Mouse (Mus musculus) lung, adult 2 months (tissue): ENCODE results near the gene Tesk1. TPM values are rescaled to one million over a fixed set of nuclear protein-coding genes. Genes with fewer than 3 reads are reported as not detected.
"Not testable (repeated sequence)": the region's sequence is repeated elsewhere in the genome, so short reads cannot be mapped to it uniquely, and the experiment has no call there.

Experiments
- DNase-seq: peaks from one replicate; pipeline ENCODE4 v3.0.0; 2022
- H3K4me1 ChIP-seq: fragments of 200-500 bp; 2 replicates; pipeline ENCODE4 v1.6.1; 2011; ENCODE audit warnings: low read length; ENCODE audit not compliant: control insufficient read depth, insufficient read depth
- H3K4me3 ChIP-seq: fragments of 200-500 bp; replicated peaks from 2 replicates; pipeline ENCODE3; 2011; ENCODE audit warnings: low read depth, mild to moderate bottlenecking, control low read depth, low read length; ENCODE audit errors: extremely low read depth
- CTCF ChIP-seq: fragments of 200-500 bp; IDR thresholded peaks from 2 replicates; pipeline ENCODE4 v1.5.1; 2011; ENCODE audit warnings: mild to moderate bottlenecking, low read length, control low read depth; ENCODE audit not compliant: insufficient read depth
- POLR2A ChIP-seq: fragments of 200-500 bp; IDR thresholded peaks from 2 replicates; pipeline ENCODE4 v1.6.1; 2011; ENCODE audit warnings: low read depth, mild to moderate bottlenecking, control low read depth, low read length, borderline replicate concordance; ENCODE audit errors: extremely low read depth
- WGBS: fragments of 180-500 bp; shearing (Covaris S2); methylation state at CpG from one replicate; pipeline ENCODE4 v1.1.7; 2018; 5-methylcytosine and 5-hydroxymethylcytosine counted together
- polyA plus RNA-seq: library from polyadenylated mRNA; depleted of rRNA; stranded (reverse); fragments of >200 nt; gene quantifications from 2 replicates; pipeline ENCODE4 v1.2.3, GENCODE M21; 2012

Gene Tesk1
- polyA plus RNA-seq, 1 experiment = 83.9 TPM

DNA sequence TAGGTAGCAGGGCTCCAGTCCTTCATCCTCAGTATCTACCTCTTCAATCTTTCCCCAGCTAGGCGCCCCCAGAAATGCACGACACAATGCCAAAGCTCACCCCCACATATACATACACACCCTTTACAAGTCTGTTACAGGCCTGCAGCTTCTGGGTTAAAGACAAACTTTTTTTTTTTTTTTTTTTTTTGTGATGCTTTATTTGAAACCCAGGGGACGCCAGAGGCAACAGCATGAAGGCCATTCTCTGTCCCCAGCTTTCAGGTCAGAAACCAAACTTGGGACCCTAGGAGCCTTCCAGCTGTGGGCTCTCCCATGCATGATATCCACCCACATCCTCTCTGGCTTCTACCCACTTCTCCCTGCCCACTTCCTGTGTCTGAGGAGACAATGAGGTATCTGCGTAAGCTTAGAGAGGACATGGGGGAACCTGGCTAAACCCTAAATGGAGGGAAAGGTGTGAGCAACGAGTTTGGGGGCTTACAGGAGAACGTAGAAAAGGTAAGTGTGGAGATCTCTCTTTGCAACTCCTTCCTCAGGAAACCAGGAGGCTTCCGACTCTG lies 40.2 kb downstream of the Tesk1 start:
- no peak for TF ChIP-seq POLR2A
- no peak for TF ChIP-seq CTCF
- no peak for DNase-seq
- H3K4me1 ChIP-seq = peaks cover 6% of the 10 kb centered on the region; the same call in 1 of the 2 replicates
- WGBS = 57% methylated on average over 7 of the region's 7 CpGs
- H3K4me3 ChIP-seq = peak overlapping the region; percentile 4

DNA sequence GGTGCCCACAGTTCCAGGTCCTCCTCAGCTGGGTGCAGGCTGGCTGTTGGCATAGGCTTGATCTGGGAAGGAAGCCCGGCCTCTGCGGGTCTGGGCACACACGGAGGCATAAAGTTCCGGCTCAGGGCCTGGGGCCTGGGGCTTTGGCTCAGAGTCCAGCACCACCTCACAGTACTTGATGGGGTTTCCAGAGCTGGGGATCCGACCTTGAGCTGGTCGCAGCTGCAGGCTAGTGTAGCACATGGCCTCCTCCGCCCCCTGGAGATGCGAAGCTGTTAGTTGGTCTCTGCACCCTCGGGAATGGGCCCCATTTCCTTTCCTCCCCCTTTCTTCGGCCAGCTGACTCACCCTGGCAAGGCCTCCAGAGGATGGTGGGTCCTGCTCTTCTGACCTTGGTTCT lies 40.9 kb downstream of the Tesk1 start:
- no peak for DNase-seq
- TF ChIP-seq CTCF (no peak), POLR2A (no peak)
- Histone ChIP-seq H3K4me1 (peaks cover 6% of the 10 kb centered on the region; the same call in 1 of the 2 replicates), H3K4me3 (no peak overlapping the region)
- 39% methylated on average over 10 of the region's 10 CpGs for WGBS

DNA sequence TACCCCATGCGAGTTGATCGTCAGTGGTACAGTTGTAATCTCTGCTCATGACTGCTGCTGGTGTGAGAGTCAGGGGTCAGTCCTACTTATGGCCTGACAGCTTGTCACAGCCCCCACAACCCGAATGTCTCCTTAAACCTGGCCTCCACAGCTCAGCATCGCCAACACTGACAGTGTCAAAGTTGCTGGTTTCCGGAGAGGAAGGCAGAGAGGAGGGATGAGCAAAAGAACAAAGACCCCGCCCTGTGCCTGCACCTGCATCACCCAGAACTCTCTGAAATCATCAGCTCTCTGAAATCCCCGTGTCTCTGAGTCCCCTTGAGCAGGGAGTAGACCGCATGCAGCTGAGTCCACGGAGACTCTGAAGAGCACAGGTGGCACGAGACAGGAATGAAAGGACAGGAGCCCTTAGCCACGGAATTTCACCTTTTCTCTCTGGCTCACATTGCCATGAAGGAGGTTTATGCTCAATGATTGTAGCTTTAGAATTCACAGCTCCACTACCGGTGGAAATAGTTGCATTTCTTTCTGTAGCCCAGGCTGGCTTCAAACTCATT lies 41.9 kb downstream of the Tesk1 start, which contains the start of gene Sit1:
Gene Sit1 (minus strand): TSS at position 200 of the 557 bp plus-strand sequence.
- Histone ChIP-seq H3K4me1 (peaks cover 3% of the 10 kb centered on the region; the same call in 1 of the 2 replicates), H3K4me3 (no peak within 1 kb of the TSS)
- WGBS = 57% methylated on average over 12 of the region's 12 CpGs
- DNase-seq = no peak
- TF ChIP-seq CTCF = no peak
- TF ChIP-seq POLR2A = no peak

DNA sequence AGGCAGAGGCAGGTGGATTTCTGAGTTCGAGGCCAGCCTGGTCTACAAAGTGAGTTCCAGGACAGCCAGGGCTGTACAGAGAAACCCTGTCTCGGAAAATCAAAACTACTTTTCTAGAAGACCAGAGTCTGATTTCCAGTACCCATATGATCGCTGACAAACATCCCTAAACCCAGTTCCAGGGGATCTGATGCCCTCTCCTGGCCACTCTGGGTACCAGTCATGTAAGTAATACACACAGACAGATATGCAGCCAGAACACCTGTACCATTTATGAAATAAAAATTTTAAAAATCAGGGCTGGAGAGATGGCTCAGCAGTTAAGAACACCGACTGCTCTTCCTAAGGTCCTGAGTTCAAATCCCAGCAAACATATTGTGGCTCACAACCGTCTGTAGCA lies 43.9 kb downstream of the Tesk1 start:
- DNase-seq, H3K4me1 ChIP-seq, H3K4me3 ChIP-seq: not testable (repeated sequence)
- 84% methylated on average over 5 of the region's 5 CpGs for WGBS

DNA sequence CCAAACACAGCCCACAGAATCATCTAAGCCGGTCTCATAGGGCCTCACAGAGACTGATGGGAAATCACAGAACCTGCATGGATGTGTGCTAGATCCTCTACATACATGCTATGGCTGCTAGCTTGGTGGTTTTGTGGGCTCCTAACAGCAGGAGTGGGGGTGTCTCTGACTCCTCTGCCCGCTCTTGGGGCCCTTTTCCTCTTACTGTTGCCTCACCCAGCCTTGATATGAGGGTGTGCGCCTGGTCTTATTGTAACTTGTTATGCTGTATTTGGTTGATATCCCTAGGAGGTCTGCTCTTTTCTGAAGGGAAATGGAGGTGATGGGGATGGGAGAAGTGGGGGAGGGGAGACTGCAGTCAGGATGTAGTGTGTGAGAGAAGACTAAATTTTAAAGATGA lies 47.9 kb downstream of the Tesk1 start:
- 95% methylated on average over 3 of the region's 3 CpGs for WGBS
- Histone ChIP-seq H3K4me3 (no peak overlapping the region), H3K4me1 (peaks cover 5% of the 10 kb centered on the region; the same call in 1 of the 2 replicates)
- no peak for TF ChIP-seq CTCF
- DNase-seq = no peak

DNA sequence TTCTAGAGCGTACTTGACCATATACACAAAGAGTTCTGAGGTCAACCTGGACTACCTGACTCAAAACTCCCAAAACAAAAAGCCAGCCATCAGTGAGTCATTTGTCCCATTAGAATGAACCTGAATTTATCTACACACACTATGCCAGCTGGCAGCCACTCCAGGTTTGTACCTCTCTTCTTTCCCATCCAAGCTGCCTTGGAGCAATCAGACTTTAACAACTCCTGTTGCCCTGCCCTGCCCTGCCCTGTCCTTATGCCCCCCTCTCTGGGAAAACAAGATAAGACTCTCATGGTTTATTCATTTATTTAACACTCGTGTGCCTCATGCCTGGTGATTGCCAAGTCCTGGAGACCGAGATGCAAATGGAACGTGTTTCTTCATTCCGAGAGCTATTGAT lies 49.1 kb downstream of the Tesk1 start:
- Histone ChIP-seq H3K4me1 (peaks cover 5% of the 10 kb centered on the region; the same call in 1 of the 2 replicates), H3K4me3 (no peak overlapping the region)
- TF ChIP-seq CTCF (no peak), POLR2A (no peak)
- 63% methylated on average over 5 of the region's 5 CpGs for WGBS
- peak; percentile 44 for DNase-seq

DNA sequence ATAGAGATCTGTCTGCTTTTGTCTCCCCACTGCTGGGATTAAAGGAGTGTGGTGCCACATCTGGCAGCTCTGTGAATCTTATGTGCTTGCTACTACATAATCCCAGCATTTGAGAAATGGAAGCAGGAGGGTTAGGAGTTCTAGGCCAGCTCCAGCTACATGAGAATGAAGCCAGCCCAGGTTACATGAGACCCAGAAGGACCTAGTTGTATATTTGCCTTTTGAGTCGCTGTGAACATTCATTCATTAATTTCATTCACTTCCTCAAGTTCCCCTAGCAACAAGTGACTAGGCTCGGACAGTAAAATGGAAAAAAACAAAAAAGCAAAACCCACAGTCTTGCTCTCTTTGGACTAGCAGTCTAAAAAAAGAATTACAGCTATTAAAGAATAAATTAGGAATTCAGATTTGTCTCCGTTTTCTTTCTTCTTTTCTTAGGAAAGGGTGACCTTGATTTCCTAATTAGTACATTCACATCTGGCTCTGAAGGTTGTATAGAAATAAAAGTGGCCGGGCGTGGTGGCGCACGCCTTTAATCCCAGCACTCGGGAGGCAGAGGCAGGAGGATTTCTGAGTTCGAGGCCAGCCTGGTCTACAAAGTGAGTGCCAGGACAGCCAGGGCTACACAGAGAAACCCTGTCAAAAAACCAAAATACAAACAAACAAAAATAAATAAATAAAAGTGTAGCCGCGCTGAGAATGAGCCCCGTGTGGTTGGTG lies 50.5 kb downstream of the Tesk1 start:
- TF ChIP-seq POLR2A (no peak), CTCF (no peak)
- no peak for DNase-seq
- peaks cover 5% of the 10 kb centered on the region; the same call in 1 of the 2 replicates for H3K4me1 ChIP-seq
- peak overlapping the region; percentile 42 for H3K4me3 ChIP-seq
- WGBS = 33% methylated on average over 12 of the region's 12 CpGs

DNA sequence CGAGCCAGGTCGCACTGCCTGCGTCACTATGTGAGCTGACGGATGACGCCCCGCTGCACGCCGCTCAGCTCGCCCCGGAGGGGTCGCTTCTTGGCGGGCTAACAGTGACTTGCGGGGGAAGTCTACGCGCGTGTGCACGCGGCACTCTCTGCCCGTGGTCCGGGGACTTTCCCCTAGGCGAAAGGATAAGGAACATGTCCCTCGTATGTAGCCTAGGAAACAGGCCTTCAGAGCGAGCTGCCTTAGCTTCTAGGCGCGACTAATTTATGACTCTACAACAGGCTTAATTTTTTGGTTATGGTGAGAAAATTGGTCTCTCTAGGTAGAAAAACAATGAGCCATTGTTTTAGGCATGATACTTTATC lies 51.1 kb downstream of the Tesk1 start, which contains the start of gene Ccdc107:
Gene Ccdc107 (plus strand): TSS at position 80 of the 365 bp plus-strand sequence.
- peak within 1 kb of the TSS; percentile 93 for H3K4me3 ChIP-seq
- TF ChIP-seq CTCF (no peak), POLR2A (no peak)
- under 1% methylated on average over 25 of the region's 25 CpGs for WGBS

DNA sequence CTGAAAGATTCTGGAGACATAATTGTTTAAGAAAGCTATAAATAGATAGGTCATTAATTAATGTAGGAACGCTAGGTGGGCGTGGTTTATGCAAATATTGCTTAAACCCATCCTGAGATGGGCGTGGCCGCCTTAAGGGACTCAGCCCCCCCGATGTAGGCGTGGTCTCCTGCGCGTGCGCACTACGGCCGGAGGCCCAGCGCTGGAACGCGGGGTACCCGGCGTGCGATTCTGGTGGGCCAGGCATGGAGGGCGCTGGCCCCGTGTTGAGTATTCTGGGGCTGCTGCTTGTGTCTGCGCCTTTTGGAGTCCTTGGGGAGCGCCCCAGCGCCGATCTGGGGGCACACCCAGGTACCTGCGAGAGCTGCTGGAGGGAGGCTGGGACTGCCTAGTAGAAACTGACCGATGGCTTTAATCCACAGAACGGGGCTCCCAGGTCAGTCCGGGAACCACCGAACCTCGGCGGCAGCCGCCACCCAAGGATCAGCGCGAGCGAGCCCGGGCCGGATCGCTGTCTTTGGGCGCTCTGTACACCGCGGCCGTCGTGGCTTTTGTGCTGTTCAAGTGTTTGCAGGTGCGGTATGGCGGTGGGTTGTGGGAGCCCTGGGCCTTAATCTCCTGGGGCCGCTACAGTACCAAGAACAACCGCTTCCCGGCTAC lies 51.6 kb downstream of the Tesk1 start:
- WGBS = under 1% methylated on average over 47 of the region's 47 CpGs

More for the DNA sequence above, 51.1 kb downstream of the Tesk1 start, which contains the start of gene Ccdc107:
- peaks cover 5% of the 10 kb centered on the region; the same call in 1 of the 2 replicates for H3K4me1 ChIP-seq
- peak; percentile 83 for DNase-seq

More for the DNA sequence above, 51.6 kb downstream of the Tesk1 start:
- peak; percentile 90 for TF ChIP-seq POLR2A
- no peak for TF ChIP-seq CTCF
- peaks cover 5% of the 10 kb centered on the region; the same call in 1 of the 2 replicates for H3K4me1 ChIP-seq
- peak overlapping the region; percentile 93 for H3K4me3 ChIP-seq
- DNase-seq = peak; percentile 97
